In the genomic region with DNA sequence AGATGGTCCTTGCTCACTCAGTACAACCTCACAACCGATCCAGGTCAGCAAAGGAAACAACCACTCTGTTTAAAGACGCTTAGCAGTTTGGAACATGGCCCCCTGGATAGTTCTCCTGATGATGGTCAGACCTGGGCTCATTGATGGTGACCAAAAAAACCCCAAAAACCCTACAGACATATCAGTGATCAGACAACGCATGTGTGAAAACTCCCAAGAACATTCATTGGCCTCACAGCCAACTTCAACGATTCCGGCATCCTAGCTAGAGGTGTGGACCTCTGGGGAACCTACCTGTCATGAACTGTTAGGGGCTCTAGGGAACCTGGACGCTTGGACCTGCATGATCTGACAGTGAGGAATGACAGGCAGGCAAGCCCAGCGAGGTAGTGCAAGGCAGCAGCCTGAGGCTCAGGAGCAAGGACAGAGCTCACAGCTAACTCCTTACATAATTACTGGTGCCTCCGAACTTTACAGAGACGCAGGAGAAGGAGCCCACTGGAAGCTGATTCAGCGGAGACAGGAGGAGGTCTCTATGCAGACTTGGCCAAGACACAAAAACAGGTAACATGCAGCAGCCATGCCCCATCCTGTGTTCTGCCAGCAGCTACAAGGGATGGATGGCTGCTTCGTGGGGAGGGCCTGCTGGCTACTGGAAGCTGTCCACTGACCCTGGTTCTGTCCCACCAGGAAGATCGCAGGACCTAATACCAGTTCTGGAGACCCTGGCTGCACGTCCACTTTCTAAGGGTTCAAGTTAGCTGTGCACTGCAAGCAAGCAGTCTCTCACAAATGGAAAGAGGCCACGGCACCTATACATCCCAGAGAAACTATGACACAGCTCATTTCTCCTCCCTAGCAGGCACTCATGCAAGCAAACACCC, we compare ENCODE assay signal across 14 mouse cellular contexts. TPM values are rescaled to one million over a fixed set of nuclear protein-coding genes. Genes with fewer than 3 reads are reported as not detected.
A peak's percentile ranks its signal among the peaks of the same experiment; 100 is the strongest.
DNase-seq lines count a peak whose midpoint lies in the region; ATAC-seq lines count a peak whose summit lies in the region.
"Had no signal": no experiment of that assay in that cellular context is flagged by ENCODE, and none has a peak within 500 bp of the region (broad histone marks: within the 10 kb centered on the region; RNA-seq: fewer than 3 reads in every experiment).

No protein-coding gene starts in this region.

- no peaks in the 10 kb centered on the region for H3K36me3 ChIP-seq in hindbrain, embryonic 10.5 days
- H3K36me3 ChIP-seq in midbrain, embryonic 15.5 days (replicated peaks): no peaks in the 10 kb centered on the region
- H3K36me3 ChIP-seq: lung, embryonic 15.5 days; stomach, embryonic 15.5 days had no signal

- peak overlapping the region; percentile 95 for H3K9ac ChIP-seq in midbrain, embryonic 15.5 days
- H3K9ac ChIP-seq: lung, embryonic 15.5 days; stomach, embryonic 15.5 days had no signal

- 83% methylated on average over 14 of the region's 14 CpGs for WGBS in hindbrain, embryonic 10.5 days
- WGBS in midbrain, embryonic 15.5 days: 77% methylated on average over 14 of the region's 14 CpGs

- H3K27me3 ChIP-seq in hindbrain, embryonic 10.5 days (ENCODE audit: insufficient read depth, poor library complexity, severe bottlenecking): peaks cover 40% of the 10 kb centered on the region
- no peaks in the 10 kb centered on the region for H3K27me3 ChIP-seq in midbrain, embryonic 15.5 days (replicated peaks)
- H3K27me3 ChIP-seq: Patski had no signal

- H3K4me1 ChIP-seq in hindbrain, embryonic 10.5 days (replicated peaks): peaks cover 28% of the 10 kb centered on the region
- H3K4me1 ChIP-seq in midbrain, embryonic 15.5 days: peaks cover 26% of the 10 kb centered on the region

- H3K9me3 ChIP-seq in hindbrain, embryonic 10.5 days: no peaks in the 10 kb centered on the region
- no peaks in the 10 kb centered on the region for H3K9me3 ChIP-seq in midbrain, embryonic 15.5 days
- H3K9me3 ChIP-seq: lung, embryonic 15.5 days; stomach, embryonic 15.5 days had no signal

- peak; percentile 43 to 47 for DNase-seq in frontal cortex, postnatal 36 days (ENCODE audit: low spot score in 2 of 2)
- no peak for DNase-seq in frontal cortex, postnatal 10 days (ENCODE audit: low spot score in 2 of 2)
- DNase-seq in cerebellum, adult 9-10 months: peak; percentile 76
- no peak for DNase-seq in hindbrain, embryonic 10.5 days (ENCODE audit: low spot score)
- DNase-seq in kidney, postnatal 14 days: no peak
- no peak for DNase-seq in urinary bladder, postnatal 14 days (ENCODE audit: low spot score)
- DNase-seq: heart, adult 11 months had no signal

- H3K27ac ChIP-seq in hindbrain, embryonic 10.5 days: peak overlapping the region; percentile 86
- peak overlapping the region; percentile 97 for H3K27ac ChIP-seq in midbrain, embryonic 15.5 days
- H3K27ac ChIP-seq: lung, embryonic 15.5 days; stomach, embryonic 15.5 days had no signal

- peak overlapping the region; percentile 70; the same call in 1 of the 2 replicates for H3K4me3 ChIP-seq in hindbrain, embryonic 10.5 days
- peak overlapping the region; percentile 87 for H3K4me3 ChIP-seq in midbrain, embryonic 15.5 days
- H3K4me3 ChIP-seq: lung, embryonic 15.5 days had no signal

- ATAC-seq in midbrain, embryonic 15.5 days (replicated peaks): no peak
- no peak for ATAC-seq in megakaryocyte, adult 5-6 weeks (ENCODE audit: poor library complexity, severe bottlenecking)
- ATAC-seq: Patski had no signal

- peak overlapping the region; percentile 70 for H3K4me2 ChIP-seq in midbrain, embryonic 15.5 days

RNA-seq across cellular contexts. Expression of a gene that starts 17.5 kb away (rescaled TPM):
- 14.9 and 19.3 TPM in 2 replicates for polyA plus RNA-seq in hindbrain, embryonic 10.5 days (2016; fragmentation: Nextera tagmentation; extraction: Ambion mirVana)
- polyA plus RNA-seq in midbrain, embryonic 15.5 days (2015; fragmentation: Nextera tagmentation; extraction: Ambion mirVana): 86.9 and 95.6 TPM in 2 replicates
- 0.07 TPM in 1 of 2 replicates, not detected in the other for total RNA-seq in megakaryocyte, adult 5-6 weeks (2015)
- 0.12 and 0.18 TPM in 2 replicates for total RNA-seq in megakaryocyte, adult 5-6 weeks (2017)

RNA-seq across cellular contexts. Expression of a gene that starts 54.3 kb away (rescaled TPM):
- not detected in 2 replicates for polyA plus RNA-seq in hindbrain, embryonic 10.5 days (2016; fragmentation: Nextera tagmentation; extraction: Ambion mirVana)
- polyA plus RNA-seq in midbrain, embryonic 15.5 days (2015; fragmentation: Nextera tagmentation; extraction: Ambion mirVana): 0.19 and 0.20 TPM in 2 replicates
- total RNA-seq in megakaryocyte, adult 5-6 weeks (2015): 0.25 TPM in 1 of 2 replicates, not detected in the other
- 0.11 TPM in 1 of 2 replicates, not detected in the other for total RNA-seq in megakaryocyte, adult 5-6 weeks (2017)
- total RNA-seq: neutrophil, adult 5-6 weeks had no signal
- polyA plus RNA-seq: embryonic facial prominence, embryonic 14.5 days; Patski; stomach, embryonic 15.5 days had no signal

Comparison
In these comparisons a context has a peak if more than half of its experiments do, and no peak if none do; other contexts are left out.
1. DNase-seq: peak in frontal cortex, postnatal 36 days (2 of 2) and cerebellum, adult 9-10 months (single experiment); none in frontal cortex, postnatal 10 days (0 of 2), hindbrain, embryonic 10.5 days (single experiment), kidney, postnatal 14 days (single experiment) and urinary bladder, postnatal 14 days (single experiment).